8 mouse cellular contexts compared by ENCODE assay signal in genomic region chr12:111166681-111167289, GRCm38 (mm10). TPM values are rescaled to one million over a fixed set of nuclear protein-coding genes. Genes with fewer than 3 reads are reported as not detected.
DNase-seq lines count a peak whose midpoint lies in the region; ATAC-seq and TF ChIP-seq lines count a peak whose summit lies in the region.

No protein-coding gene starts in this region.

- H3K9ac ChIP-seq in ES-Bruce4 (ENCODE audit: low read depth, poor library complexity, severe bottlenecking): peak overlapping the region; percentile 96
- peak overlapping the region; percentile 70 for H3K9ac ChIP-seq in heart, postnatal 0 days (replicated peaks; ENCODE audit: low read depth, low read length)
- peak overlapping the region; percentile 86 for H3K9ac ChIP-seq in limb, embryonic 11.5 days (ENCODE audit: low read length)

- H3K4me3 ChIP-seq in erythroblast, embryonic 14.5 days (replicated peaks): peak overlapping the region; percentile 69
- H3K4me3 ChIP-seq in ES-Bruce4 (ENCODE audit: low read depth, low read length): peak overlapping the region; percentile 95
- peak overlapping the region; percentile 70 for H3K4me3 ChIP-seq in cortical plate, adult 2 months (ENCODE audit: insufficient read depth, low read length)
- H3K4me3 ChIP-seq in heart, postnatal 0 days (ENCODE audit: low read depth, low read length): peak overlapping the region; percentile 77
- peak overlapping the region; percentile 90 for H3K4me3 ChIP-seq in limb, embryonic 11.5 days (ENCODE audit: low read depth, low read length)

- H3K9me3 ChIP-seq in erythroblast, embryonic 14.5 days (ENCODE audit: control insufficient read depth, low read length): no peaks in the 10 kb centered on the region
- no peaks in the 10 kb centered on the region for H3K9me3 ChIP-seq in ES-Bruce4 (replicated peaks; ENCODE audit: control insufficient read depth, insufficient read depth, low read length, poor library complexity, severe bottlenecking)
- H3K9me3 ChIP-seq in heart, postnatal 0 days (replicated peaks; ENCODE audit: control insufficient read depth, low read length): no peaks in the 10 kb centered on the region
- no peaks in the 10 kb centered on the region for H3K9me3 ChIP-seq in limb, embryonic 11.5 days (ENCODE audit: control insufficient read depth, low read length)

- peaks cover 19% of the 10 kb centered on the region for H3K27me3 ChIP-seq in erythroblast, embryonic 14.5 days (ENCODE audit: control insufficient read depth)
- H3K27me3 ChIP-seq in ES-Bruce4 (ENCODE audit: control insufficient read depth, insufficient read depth, low read length, poor library complexity, severe bottlenecking): no peaks in the 10 kb centered on the region
- H3K27me3 ChIP-seq in heart, postnatal 0 days (ENCODE audit: control insufficient read depth, insufficient read depth, low read length): no peaks in the 10 kb centered on the region
- H3K27me3 ChIP-seq in limb, embryonic 11.5 days (ENCODE audit: control insufficient read depth, insufficient read depth, low read length): no peaks in the 10 kb centered on the region

- WGBS in heart, postnatal 0 days: under 1% methylated on average over 47 of the region's 48 CpGs
- WGBS in limb, embryonic 11.5 days: under 1% methylated on average over 48 of the region's 48 CpGs

- TF ChIP-seq CTCF in ES-Bruce4 (IDR thresholded peaks at IDR 0.05; ENCODE audit: low read depth, low read length): no peak
- TF ChIP-seq CTCF in cortical plate, adult 2 months (IDR thresholded peaks at IDR 0.05; ENCODE audit: extremely low read depth, insufficient read depth, low read length): no peak
- no peak for TF ChIP-seq CTCF in heart, postnatal 0 days (IDR thresholded peaks at IDR 0.05; ENCODE audit: low read depth)

- no peak for TF ChIP-seq EP300 in ES-Bruce4 (IDR thresholded peaks at IDR 0.05; ENCODE audit: insufficient read depth, low read depth, low read length)
- TF ChIP-seq EP300 in heart, postnatal 0 days (IDR thresholded peaks at IDR 0.05; ENCODE audit: low read depth): no peak

- H3K36me3 ChIP-seq in erythroblast, embryonic 14.5 days (ENCODE audit: control insufficient read depth): peaks cover 2% of the 10 kb centered on the region; the same call in 1 of the 2 replicates
- H3K36me3 ChIP-seq in ES-Bruce4 (ENCODE audit: control insufficient read depth, insufficient read depth, low read length, poor library complexity, severe bottlenecking): no peaks in the 10 kb centered on the region
- H3K36me3 ChIP-seq in heart, postnatal 0 days (replicated peaks; ENCODE audit: control insufficient read depth, insufficient read depth, low read length): no peaks in the 10 kb centered on the region; the same call in 1 of the 2 replicates
- H3K36me3 ChIP-seq in limb, embryonic 11.5 days (ENCODE audit: control insufficient read depth, insufficient read depth, low read length): no peaks in the 10 kb centered on the region

- ATAC-seq in erythroblast, adult 5-6 weeks (replicated peaks; ENCODE audit: low FRiP score, poor library complexity, severe bottlenecking): no peak
- ATAC-seq in heart, postnatal 0 days (ENCODE audit: insufficient read depth, low read depth): peak; percentile 13; the same call in 1 of the 2 replicates
- ATAC-seq in limb, embryonic 11.5 days (ENCODE audit: insufficient number of reproducible peaks, low FRiP score, low TSS enrichment, low read depth): peak; percentile 17; the same call in 1 of the 2 replicates

- no peak for TF ChIP-seq POLR2A in ES-Bruce4 (IDR thresholded peaks at IDR 0.05; ENCODE audit: insufficient read depth, low read length)
- TF ChIP-seq POLR2A in cortical plate, adult 2 months (IDR thresholded peaks at IDR 0.05; ENCODE audit: extremely low read depth, insufficient read depth, low read length): no peak

- H3K4me1 ChIP-seq in erythroblast, embryonic 14.5 days (ENCODE audit: control insufficient read depth): peaks cover 39% of the 10 kb centered on the region
- H3K4me1 ChIP-seq in ES-Bruce4 (ENCODE audit: control insufficient read depth, insufficient read depth, low read length): no peaks in the 10 kb centered on the region
- H3K4me1 ChIP-seq in cortical plate, adult 2 months (ENCODE audit: control insufficient read depth, insufficient read depth, low read length): peaks cover 11% of the 10 kb centered on the region
- 0 out of 2 replicates have a peak, but pooled peaks cover 22% of the 10 kb centered on the region for H3K4me1 ChIP-seq in heart, postnatal 0 days (ENCODE audit: control insufficient read depth, insufficient read depth)
- peaks cover 22% of the 10 kb centered on the region for H3K4me1 ChIP-seq in limb, embryonic 11.5 days (ENCODE audit: control insufficient read depth, insufficient read depth, low read length)

- DNase-seq in heart, postnatal 0 days (ENCODE audit: low spot score): no peak
- DNase-seq in limb, embryonic 11.5 days (ENCODE audit: low spot score): peak; percentile 58
- DNase-seq in naive thymus-derived CD4-positive, alpha-beta T cell, adult 2 months (ENCODE audit: low read depth): peak; percentile 60
- DNase-seq in thymus, postnatal 36 days: peak; percentile 36 to 54

- peak overlapping the region; percentile 94 for H3K4me2 ChIP-seq in heart, postnatal 0 days (ENCODE audit: low read depth, low read length)
- peak overlapping the region; percentile 76 for H3K4me2 ChIP-seq in limb, embryonic 11.5 days (ENCODE audit: low read depth, severe bottlenecking)

- H3K27ac ChIP-seq in ES-Bruce4 (ENCODE audit: insufficient read depth, low read length): no peak overlapping the region
- no peak overlapping the region for H3K27ac ChIP-seq in cortical plate, adult 2 months (ENCODE audit: insufficient read depth, low read length)
- peak overlapping the region; percentile 61 for H3K27ac ChIP-seq in heart, postnatal 0 days (ENCODE audit: low read depth)
- peak overlapping the region; percentile 80 for H3K27ac ChIP-seq in limb, embryonic 11.5 days (replicated peaks; ENCODE audit: low read depth, low read length)

RNA-seq across cellular contexts. Expression of gene Traf3, which starts 0.6 kb away (rescaled TPM):
- polyA plus RNA-seq in erythroblast, embryonic 14.5 days (2012): 0.12 and 0.22 TPM in 2 replicates
- 3.1 and 3.3 TPM in 2 replicates for total RNA-seq in erythroblast, adult 5-6 weeks (2015; ENCODE audit: low replicate concordance)
- 2.6 and 4.3 TPM in 2 replicates for total RNA-seq in erythroblast, adult 5-6 weeks (2017; ENCODE audit: low replicate concordance)
- 11.4 and 13.1 TPM in 2 replicates for polyA plus RNA-seq in ES-Bruce4 (2011; ENCODE audit: insufficient read depth, insufficient read length, low read depth, missing spikeins)
- 31.4 and 31.6 TPM in 2 replicates for polyA plus RNA-seq in cortical plate, adult 2 months (2012; rRNA removed)
- total RNA-seq in heart, postnatal 0 days (2014; rRNA removed; ENCODE audit: low replicate concordance): 7.2 and 8.3 TPM in 2 replicates
- 2.9 and 3.2 TPM in 2 replicates for polyA plus RNA-seq in heart, postnatal 0 days (2015; fragmentation: Nextera tagmentation; extraction: Ambion mirVana)
- polyA plus RNA-seq in limb, embryonic 11.5 days (2014; fragmentation: Nextera tagmentation; extraction: Ambion mirVana): 9.8 and 10.8 TPM in 2 replicates

RNA-seq across cellular contexts. Expression of gene 4930595D18Rik, which starts 17.5 kb away (rescaled TPM):
- not detected in 2 replicates for polyA plus RNA-seq in erythroblast, embryonic 14.5 days (2012)
- not detected in 2 replicates for total RNA-seq in erythroblast, adult 5-6 weeks (2015; ENCODE audit: low replicate concordance)
- total RNA-seq in erythroblast, adult 5-6 weeks (2017; ENCODE audit: low replicate concordance): not detected in 2 replicates
- polyA plus RNA-seq in ES-Bruce4 (2011; ENCODE audit: insufficient read depth, insufficient read length, low read depth, missing spikeins): not detected in 2 replicates
- not detected in 2 replicates for polyA plus RNA-seq in cortical plate, adult 2 months (2012; rRNA removed)
- not detected in 2 replicates for total RNA-seq in heart, postnatal 0 days (2014; rRNA removed; ENCODE audit: low replicate concordance)
- not detected in 2 replicates for polyA plus RNA-seq in heart, postnatal 0 days (2015; fragmentation: Nextera tagmentation; extraction: Ambion mirVana)
- not detected in 2 replicates for polyA plus RNA-seq in limb, embryonic 11.5 days (2014; fragmentation: Nextera tagmentation; extraction: Ambion mirVana)

Comparison
In these comparisons a context has a peak if more than half of its experiments do, and no peak if none do; other contexts are left out.
1. H3K27ac ChIP-seq: peak in heart, postnatal 0 days (single experiment) and limb, embryonic 11.5 days (single experiment); none in ES-Bruce4 (single experiment) and cortical plate, adult 2 months (single experiment).
2. Peak in every context shown above with its lines, with median percentiles within 50 percentile points of each other: H3K4me3 ChIP-seq and H3K9ac ChIP-seq.